Mouse (Mus musculus): ENCODE results near the gene Cylc2. TPM values are rescaled to one million over a fixed set of nuclear protein-coding genes. Genes with fewer than 3 reads are reported as not detected.

Cylc2 gene
- not detected in 2 replicates for polyA plus RNA-seq (2015; fragmentation: Nextera tagmentation; extraction: Ambion mirVana)

DNA sequence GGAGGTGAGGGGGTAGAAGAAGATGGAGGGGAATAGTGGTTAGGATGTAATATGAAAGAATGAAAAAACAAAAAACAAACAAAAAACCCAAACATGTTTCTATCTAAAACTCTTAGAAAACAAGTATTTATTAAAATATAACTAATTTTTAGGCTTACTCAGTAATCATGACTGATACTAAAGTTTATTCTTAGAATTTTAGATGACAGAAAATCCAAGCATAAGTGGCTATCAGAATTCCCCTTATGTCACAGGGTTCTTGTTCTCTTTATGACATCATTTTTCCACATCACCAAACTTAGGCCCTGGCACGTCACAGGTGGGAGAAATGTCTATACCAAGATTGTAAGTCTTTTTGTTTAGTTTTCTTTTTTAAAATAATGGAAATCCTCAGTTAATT lies at the start of gene Cylc2:
Gene Cylc2 (plus strand): TSS at position 301 of the 400 bp plus-strand sequence.

Measured in skeletal muscle tissue, postnatal 0 days (tissue).